Mouse (Mus musculus) erythroblast, adult 5-6 weeks (primary cell): ENCODE results near the gene Hrasls. TPM values are rescaled to one million over a fixed set of nuclear protein-coding genes. Genes with fewer than 3 reads are reported as not detected.

ENCODE experiments used
- total RNA-seq, 2 experiments: library from RNA; stranded (forward) in 1 of 2; stranded (reverse) in 1 of 2; fragments of 150-400 nt in 1 of 2; fragments of 200-764, 138-1000 nt in 1 of 2; gene quantifications; 2 replicates each; pipeline versions ENCODE4 v1.2.3 to v1.2.4; 2015 to 2017; ENCODE audit warnings: low replicate concordance in 2 of 2

The Hrasls gene
- total RNA-seq, 2 experiments from 2014 or later, result not detected

Other genes starting within 250 kb of the Hrasls start
- gene Atp13a5, start 169.0 kb downstream of the Hrasls start, total RNA-seq (2015; ENCODE audit: low replicate concordance), result not detected in 2 replicates
- not detected in 2 replicates for gene Atp13a5, start 169.0 kb downstream of the Hrasls start, total RNA-seq (2017; ENCODE audit: low replicate concordance)